Mouse (Mus musculus) gastrocnemius, postnatal 10 days (tissue): Measurements from ENCODE around the gene Fpgs. TPM values are rescaled to one million over a fixed set of nuclear protein-coding genes. Genes with fewer than 3 reads are reported as not detected.

Experiments
- DNase-seq: peaks from one replicate; pipeline ENCODE4 v3.0.0; 2021; ENCODE audit warnings: mixed read lengths
- microRNA-seq, 2 experiments: library from miRNA; unstranded; fragments of <30 nt; microRNA quantifications; one replicate each; pipeline ENCODE4 v1.2.0; 2021
- total RNA-seq, 2 experiments: library from RNA; stranded (reverse); gene quantifications; 2 replicates each; pipeline ENCODE4 v1.2.3; 2021

Gene Fpgs
- total RNA-seq, 2 experiments from 2014 or later = 10.5 to 15.6 TPM

GRCm38 (mm10) chr2:32634277-32635105, 69.5 kb downstream of the Fpgs start:
- DNase-seq = no peak

- DNase-seq = peak; percentile 52
These were observed 70.3 kb downstream of the Fpgs start for GRCm38 (mm10) chr2:32633660-32634059.

Small RNA genes within 50 kb of the gene (microRNA-seq; reads per million reads assigned to microRNA genes)
- gene Gm47291 (0 reads per million in 2 experiments), gene Mir1954 (0 reads per million in 2 experiments), gene Mir2861 (0 reads per million in 2 experiments), gene Mir3960 (0 reads per million in 2 experiments), gene Mir8093 (0 reads per million in 2 experiments)

Other genes starting within 250 kb of the Fpgs start
- gene Fam102a, start 168.8 kb downstream of the Fpgs start, total RNA-seq = 1 to 10 TPM; 5.5 to 8.6 TPM
- 10 to 100 TPM; 19.6 to 25.7 TPM for gene Dpm2, start 133.3 kb downstream of the Fpgs start, total RNA-seq
- gene Pip5kl1, start 129.3 kb downstream of the Fpgs start, total RNA-seq = not detected
- gene 9430097D07Rik, start 128.5 kb downstream of the Fpgs start, total RNA-seq = not detected
- 10 to 100 TPM; 31.7 to 42.6 TPM for gene St6galnac4, start 117.0 kb downstream of the Fpgs start, total RNA-seq
- 10 to 100 TPM; 59.7 to 66.0 TPM for gene St6galnac6, start 104.4 kb downstream of the Fpgs start, total RNA-seq
- 1,000 to 10,000 TPM; 1,275 to 1,593 TPM for gene Ak1, start 82.4 kb downstream of the Fpgs start, total RNA-seq
- 10 to 100 TPM; 49.5 to 54.7 TPM for gene Eng, start 57.5 kb downstream of the Fpgs start, total RNA-seq
- 10 to 100 TPM; 29.5 to 35.2 TPM for gene Cdk9, start 8.9 kb upstream of the Fpgs start, total RNA-seq
- 10 to 100 TPM; 13.2 to 16.6 TPM for gene Sh2d3c, start 16.9 kb upstream of the Fpgs start, total RNA-seq
- gene 6330409D20Rik, start 36.9 kb upstream of the Fpgs start, total RNA-seq = not detected
- 10 to 100 TPM; 12.7 to 13.7 TPM for gene Tor2a, start 53.1 kb upstream of the Fpgs start, total RNA-seq
- under 1 TPM in 1 of 2 experiments, not detected in 1; 0.11 TPM for gene Ttc16, start 71.5 kb upstream of the Fpgs start, total RNA-seq
- gene Ptrh1, start 71.6 kb upstream of the Fpgs start, total RNA-seq = 1 to 10 TPM; 2.3 to 2.7 TPM
- gene Cfap157, start 80.3 kb upstream of the Fpgs start, total RNA-seq = not detected
- gene Stxbp1, start 143.1 kb upstream of the Fpgs start, total RNA-seq = 10 to 100 TPM; 10.5 to 18.5 TPM
- gene Fam129b, start 172.0 kb upstream of the Fpgs start, total RNA-seq = 10 to 100 TPM; 16.5 to 22.5 TPM